26 mouse cellular contexts compared by ENCODE assay signal in the genomic region with DNA sequence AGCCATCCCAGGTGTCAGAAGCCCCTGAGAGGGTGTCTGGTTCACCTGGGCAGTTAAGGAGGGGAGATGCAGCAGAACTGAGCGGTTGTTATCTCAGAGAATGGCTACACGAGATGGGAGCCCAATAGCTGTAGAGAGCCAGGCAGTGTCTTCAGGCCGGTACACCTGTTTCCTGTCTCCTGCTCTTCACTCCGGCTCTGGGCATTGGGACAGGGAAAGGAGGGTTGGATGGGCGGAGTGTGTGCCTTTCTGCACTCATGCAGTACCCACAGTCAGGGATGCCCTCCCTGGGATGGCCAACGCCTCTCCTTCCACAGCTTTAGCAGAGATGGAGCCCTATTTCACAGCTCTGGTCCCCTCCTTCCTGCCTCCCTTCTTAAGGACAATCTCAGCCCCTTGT. TPM values are rescaled to one million over a fixed set of nuclear protein-coding genes. Genes with fewer than 3 reads are reported as not detected.
DNase-seq lines count a peak whose midpoint lies in the region; ATAC-seq and TF ChIP-seq lines count a peak whose summit lies in the region.
"Had no signal": no experiment of that assay in that cellular context is flagged by ENCODE, and none has a peak within 500 bp of the region (broad histone marks: within the 10 kb centered on the region; RNA-seq: fewer than 3 reads in every experiment).

No protein-coding gene starts in this region.

- peaks cover 74% of the 10 kb centered on the region for H3K4me1 ChIP-seq in cerebellum, adult 2 months (ENCODE audit: control insufficient read depth, insufficient read depth, low read length)
- peaks cover 28% of the 10 kb centered on the region for H3K4me1 ChIP-seq in kidney, embryonic 14.5 days (ENCODE audit: control insufficient read depth, insufficient read depth, low read length)
- H3K4me1 ChIP-seq in midbrain, embryonic 10.5 days: peaks cover 40% of the 10 kb centered on the region
- peaks cover 5% of the 10 kb centered on the region for H3K4me1 ChIP-seq in midbrain, embryonic 15.5 days
- H3K4me1 ChIP-seq in limb, embryonic 12.5 days (replicated peaks): peaks cover 41% of the 10 kb centered on the region

- no peak for TF ChIP-seq CTCF in cerebellum, adult 2 months (IDR thresholded peaks at IDR 0.05; ENCODE audit: borderline replicate concordance, insufficient read depth, low read depth, low read length)

- no peaks in the 10 kb centered on the region for H3K27me3 ChIP-seq in cerebellum, adult 2 months (ENCODE audit: control insufficient read depth, insufficient read depth, low read length)
- H3K27me3 ChIP-seq in kidney, embryonic 14.5 days (ENCODE audit: control insufficient read depth, insufficient read depth, low read length): no peaks in the 10 kb centered on the region
- peaks cover 27% of the 10 kb centered on the region for H3K27me3 ChIP-seq in midbrain, embryonic 10.5 days (ENCODE audit: low read depth, poor library complexity, severe bottlenecking)
- H3K27me3 ChIP-seq in midbrain, embryonic 15.5 days (replicated peaks): no peaks in the 10 kb centered on the region
- H3K27me3 ChIP-seq in limb, embryonic 12.5 days: 0 out of 2 replicates have a peak, but pooled peaks cover 6% of the 10 kb centered on the region
- H3K27me3 ChIP-seq: embryonic facial prominence, embryonic 15.5 days; hindbrain, embryonic 15.5 days; neural tube, embryonic 12.5 days had no signal

- WGBS in cerebellum, adult 2 months: 17% methylated on average over 6 of the region's 6 CpGs
- WGBS in kidney, embryonic 14.5 days: 43% methylated on average over 6 of the region's 6 CpGs
- WGBS in midbrain, embryonic 10.5 days: 76% methylated on average over 6 of the region's 6 CpGs
- WGBS in midbrain, embryonic 15.5 days: 76% methylated on average over 6 of the region's 6 CpGs
- 45% methylated on average over 6 of the region's 6 CpGs for WGBS in limb, embryonic 12.5 days

- no peaks in the 10 kb centered on the region for H3K36me3 ChIP-seq in kidney, embryonic 14.5 days (ENCODE audit: control insufficient read depth, insufficient read depth, low read length)
- H3K36me3 ChIP-seq in midbrain, embryonic 10.5 days: no peaks in the 10 kb centered on the region
- no peaks in the 10 kb centered on the region for H3K36me3 ChIP-seq in midbrain, embryonic 15.5 days (replicated peaks)
- no peaks in the 10 kb centered on the region for H3K36me3 ChIP-seq in limb, embryonic 12.5 days
- H3K36me3 ChIP-seq: embryonic facial prominence, embryonic 15.5 days; hindbrain, embryonic 15.5 days; limb, embryonic 15.5 days; neural tube, embryonic 12.5 days had no signal

- peak; percentile 62 to 70 for DNase-seq in cerebellum, adult 2 months
- no peak for DNase-seq in cerebellum, postnatal 14 days
- DNase-seq in kidney, postnatal 36 days: no peak
- DNase-seq in midbrain, embryonic 10.5 days (ENCODE audit: low spot score): no peak
- no peak for DNase-seq in lung, postnatal 10 days
- DNase-seq: adrenal gland, postnatal 25 days; cerebellum, adult 9-11 months; gastrocnemius, adult 2 months; kidney, adult 11 months; lung, embryonic 14.5 days; lung, postnatal 36 days; midbrain, embryonic 14.5 days; thymus, postnatal 36 days had no signal

- H3K9ac ChIP-seq in kidney, embryonic 14.5 days (ENCODE audit: low read depth, low read length): no peak overlapping the region
- H3K9ac ChIP-seq in midbrain, embryonic 15.5 days: no peak overlapping the region
- H3K9ac ChIP-seq in limb, embryonic 12.5 days (replicated peaks): no peak overlapping the region
- H3K9ac ChIP-seq: embryonic facial prominence, embryonic 15.5 days; hindbrain, embryonic 15.5 days; limb, embryonic 15.5 days; liver, embryonic 14.5 days; lung, embryonic 14.5 days; neural tube, embryonic 12.5 days had no signal

- ATAC-seq in kidney, embryonic 14.5 days (ENCODE audit: low FRiP score, low TSS enrichment): 0 out of 2 replicates have a peak, but pooled peaks have one; percentile 5
- ATAC-seq in midbrain, embryonic 15.5 days (replicated peaks): no peak
- ATAC-seq in limb, embryonic 12.5 days (ENCODE audit: insufficient number of reproducible peaks, insufficient read depth, low FRiP score, low TSS enrichment, low read depth): no peak
- ATAC-seq: CD4-positive, CD25-positive, alpha-beta regulatory T cell, adult 4 months; forebrain, embryonic 14.5 days had no signal

- H3K9me3 ChIP-seq in kidney, embryonic 14.5 days (ENCODE audit: control insufficient read depth, low read length): no peaks in the 10 kb centered on the region
- H3K9me3 ChIP-seq in midbrain, embryonic 10.5 days (replicated peaks): no peaks in the 10 kb centered on the region
- H3K9me3 ChIP-seq in midbrain, embryonic 15.5 days: no peaks in the 10 kb centered on the region
- no peaks in the 10 kb centered on the region for H3K9me3 ChIP-seq in limb, embryonic 12.5 days
- H3K9me3 ChIP-seq: embryonic facial prominence, embryonic 15.5 days; hindbrain, embryonic 15.5 days; limb, embryonic 15.5 days; neural tube, embryonic 12.5 days had no signal

- no peak overlapping the region for H3K4me2 ChIP-seq in kidney, embryonic 14.5 days (replicated peaks; ENCODE audit: low read depth, low read length)
- no peak overlapping the region for H3K4me2 ChIP-seq in midbrain, embryonic 15.5 days
- H3K4me2 ChIP-seq in limb, embryonic 12.5 days: 0 out of 2 replicates have a peak overlapping the region, but pooled peaks have one; percentile 11
- H3K4me2 ChIP-seq: embryonic facial prominence, embryonic 15.5 days; heart, embryonic 11.5 days; hindbrain, embryonic 15.5 days; limb, embryonic 15.5 days; lung, embryonic 14.5 days; neural tube, embryonic 12.5 days had no signal

- peak overlapping the region; percentile 72 for H3K27ac ChIP-seq in cerebellum, adult 2 months (ENCODE audit: insufficient read depth, low read length)
- H3K27ac ChIP-seq in kidney, embryonic 14.5 days (ENCODE audit: low read depth, low read length): peak overlapping the region; percentile 57; the same call in 1 of the 2 replicates
- peak overlapping the region; percentile 4; the same call in 1 of the 2 replicates for H3K27ac ChIP-seq in midbrain, embryonic 10.5 days (replicated peaks)
- H3K27ac ChIP-seq in midbrain, embryonic 15.5 days: no peak overlapping the region
- H3K27ac ChIP-seq in limb, embryonic 12.5 days: peak overlapping the region; percentile 72
- H3K27ac ChIP-seq: embryonic facial prominence, embryonic 15.5 days; gastrocnemius, adult 2 months; limb, embryonic 15.5 days; liver, embryonic 14.5 days; neural tube, embryonic 12.5 days had no signal

- H3K4me3 ChIP-seq in cerebellum, adult 2 months (replicated peaks; ENCODE audit: insufficient read depth, low read depth, low read length): no peak overlapping the region
- H3K4me3 ChIP-seq in kidney, embryonic 14.5 days (ENCODE audit: low read length): no peak overlapping the region
- no peak overlapping the region for H3K4me3 ChIP-seq in midbrain, embryonic 10.5 days
- H3K4me3 ChIP-seq in midbrain, embryonic 15.5 days: no peak overlapping the region
- no peak overlapping the region for H3K4me3 ChIP-seq in limb, embryonic 12.5 days (replicated peaks)
- H3K4me3 ChIP-seq: embryonic facial prominence, embryonic 15.5 days; gastrocnemius, adult 2 months; hindbrain, embryonic 15.5 days; limb, embryonic 15.5 days; megakaryocyte, embryonic 14.5 days; neural tube, embryonic 12.5 days had no signal

- TF ChIP-seq POLR2A in cerebellum, adult 2 months (IDR thresholded peaks at IDR 0.05; ENCODE audit: borderline replicate concordance, insufficient read depth, low read length): no peak

RNA-seq across cellular contexts. Expression of a gene that starts 17.8 kb away (rescaled TPM):
- 0.14 and 0.18 TPM in 2 replicates for polyA plus RNA-seq in cerebellum, adult 2 months (2012; rRNA removed)
- 0.27 and 0.36 TPM in 2 replicates for polyA plus RNA-seq in kidney, embryonic 14.5 days (2014; fragmentation: Nextera tagmentation; extraction: Ambion mirVana)
- 0.09 and 0.10 TPM in 2 replicates for polyA plus RNA-seq in midbrain, embryonic 10.5 days (2016; fragmentation: Nextera tagmentation; extraction: Ambion mirVana)
- polyA plus RNA-seq in midbrain, embryonic 15.5 days (2015; fragmentation: Nextera tagmentation; extraction: Ambion mirVana): 0.13 and 0.19 TPM in 2 replicates
- 38.8 and 41.9 TPM in 2 replicates for polyA plus RNA-seq in limb, embryonic 12.5 days (2016; fragmentation: Nextera tagmentation; extraction: Ambion mirVana)
- polyA plus RNA-seq: CD4-positive, CD25-positive, alpha-beta regulatory T cell, adult 4 months; lung, embryonic 14.5 days; spleen, adult 2 months had no signal

RNA-seq across cellular contexts. Expression of a gene that starts 24.2 kb away (rescaled TPM):
- 154 and 160 TPM in 2 replicates for polyA plus RNA-seq in cerebellum, adult 2 months (2012; rRNA removed)
- 3.2 TPM in 2 replicates for polyA plus RNA-seq in kidney, embryonic 14.5 days (2014; fragmentation: Nextera tagmentation; extraction: Ambion mirVana)
- 0.14 and 0.17 TPM in 2 replicates for polyA plus RNA-seq in midbrain, embryonic 10.5 days (2016; fragmentation: Nextera tagmentation; extraction: Ambion mirVana)
- 16.2 and 19.2 TPM in 2 replicates for polyA plus RNA-seq in midbrain, embryonic 15.5 days (2015; fragmentation: Nextera tagmentation; extraction: Ambion mirVana)
- polyA plus RNA-seq in limb, embryonic 12.5 days (2016; fragmentation: Nextera tagmentation; extraction: Ambion mirVana): 1.5 and 3.0 TPM in 2 replicates

RNA-seq across cellular contexts. Expression of a gene that starts 29.1 kb away (rescaled TPM):
- 19.8 and 24.2 TPM in 2 replicates for polyA plus RNA-seq in cerebellum, adult 2 months (2012; rRNA removed)
- 0.57 and 1.6 TPM in 2 replicates for polyA plus RNA-seq in kidney, embryonic 14.5 days (2014; fragmentation: Nextera tagmentation; extraction: Ambion mirVana)
- polyA plus RNA-seq in midbrain, embryonic 10.5 days (2016; fragmentation: Nextera tagmentation; extraction: Ambion mirVana): 0.82 and 0.90 TPM in 2 replicates
- polyA plus RNA-seq in midbrain, embryonic 15.5 days (2015; fragmentation: Nextera tagmentation; extraction: Ambion mirVana): 1.5 and 3.3 TPM in 2 replicates
- 4.3 and 4.4 TPM in 2 replicates for polyA plus RNA-seq in limb, embryonic 12.5 days (2016; fragmentation: Nextera tagmentation; extraction: Ambion mirVana)
- polyA plus RNA-seq: lung, embryonic 14.5 days had no signal

Comparison
In these comparisons a context has a peak if more than half of its experiments do, and no peak if none do; other contexts are left out.
1. DNase-seq: peak in cerebellum, adult 2 months (2 of 2); none in cerebellum, postnatal 14 days (0 of 2), kidney, postnatal 36 days (0 of 2), midbrain, embryonic 10.5 days (single experiment) and lung, postnatal 10 days (single experiment).
2. RNA of a gene that starts 17.8 kb away (polyA plus RNA-seq): 38.8 to 41.9 TPM in limb, embryonic 12.5 days; 0.27 to 0.36 TPM in kidney, embryonic 14.5 days, 0.14 to 0.18 TPM in cerebellum, adult 2 months, 0.13 to 0.19 TPM in midbrain, embryonic 15.5 days and 0.09 to 0.10 TPM in midbrain, embryonic 10.5 days; every median in the first group is over 10 times any median in the second.